ENCODE assay signal across 8 mouse cellular contexts in the genomic region with DNA sequence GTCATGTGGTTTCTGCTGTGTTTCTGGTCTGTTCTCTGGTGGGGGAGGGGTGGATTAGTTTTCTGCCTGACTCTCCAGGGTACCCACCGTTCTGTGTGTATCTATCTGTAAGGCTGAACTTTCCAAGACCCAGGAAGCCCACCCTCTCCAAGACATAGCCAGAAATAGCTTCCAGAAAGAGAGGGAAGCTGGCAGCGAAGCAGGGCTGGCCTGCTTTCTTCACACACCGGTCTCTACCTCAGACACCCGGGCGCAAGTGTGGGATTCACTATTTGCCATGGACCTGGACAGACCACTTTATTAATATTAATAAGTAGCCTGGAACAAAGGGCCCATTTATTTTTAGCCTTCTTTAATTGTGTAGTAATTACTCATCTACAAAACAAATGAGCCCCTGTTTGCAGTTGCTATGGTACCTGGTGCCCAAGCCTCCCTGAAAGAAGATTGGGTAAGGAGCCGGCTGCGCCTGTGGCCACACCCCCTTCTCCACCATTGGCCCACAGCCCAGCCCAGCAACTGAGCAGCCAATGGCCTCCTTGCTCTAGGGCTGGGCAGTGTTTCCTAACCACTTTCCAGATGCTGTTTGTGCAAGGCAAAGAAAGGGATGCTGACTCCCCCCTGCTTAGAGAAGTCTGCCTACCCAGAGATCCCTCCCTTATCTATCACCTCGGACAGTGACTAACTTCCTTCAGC.
DNase-seq lines count a peak whose midpoint lies in the region; ATAC-seq lines count a peak whose summit lies in the region.

No protein-coding gene starts in this region.

- H3K4me1 ChIP-seq in forebrain, embryonic 12.5 days, result peaks cover 50% of the 10 kb centered on the region

- WGBS in forebrain, embryonic 12.5 days, result 24% methylated on average over 8 of the region's 8 CpGs

- H3K36me3 ChIP-seq in forebrain, embryonic 12.5 days (replicated peaks), result peaks cover 39% of the 10 kb centered on the region

- intact Hi-C loops in heart, postnatal 36 days (cut with DNase I), result no loop called here

- peaks cover 4% of the 10 kb centered on the region; the same call in 1 of the 2 replicates for H3K27me3 ChIP-seq in forebrain, embryonic 12.5 days

- no peaks in the 10 kb centered on the region for H3K9me3 ChIP-seq in forebrain, embryonic 12.5 days

- peak overlapping the region; percentile 92 for H3K27ac ChIP-seq in forebrain, embryonic 12.5 days

- ATAC-seq in forebrain, embryonic 12.5 days (ENCODE audit: low FRiP score), result peak; percentile 96

- H3K9ac ChIP-seq in forebrain, embryonic 12.5 days, result peak overlapping the region; percentile 3; the same call in 1 of the 2 replicates

- no peak overlapping the region for H3K4me3 ChIP-seq in forebrain, embryonic 12.5 days (replicated peaks)

- peak; percentile 6 for DNase-seq in A20 (ENCODE audit: low read depth, low spot score)
- DNase-seq in adrenal gland, postnatal 36 days, result peak; percentile 79 to 80
- DNase-seq in heart, postnatal 36 days, result peak; percentile 33 to 36
- DNase-seq in layer of hippocampus, adult 9-11 months, result peak; percentile 89
- DNase-seq in lung, adult 18-20 months, result peak; percentile 75 to 84
- DNase-seq in ovary, postnatal 36 days (ENCODE audit: low spot score), result peak; percentile 72
- DNase-seq in spleen, adult 12 weeks (ENCODE audit: low spot score), result no peak

- H3K4me2 ChIP-seq in forebrain, embryonic 12.5 days, result peak overlapping the region; percentile 40
